Mouse (Mus musculus) CH12.LX (cell line): ENCODE results near the gene Olfr164.

Source experiments
- MXI1 ChIP-seq: IDR thresholded peaks from 2 replicates; pipeline ENCODE4 v1.6.1; 2011; ENCODE audit warnings: mild to moderate bottlenecking, low read depth, low read length, improper control_type of control experiment
- POLR2A ChIP-seq: IDR thresholded peaks from 2 replicates; pipeline ENCODE4 v1.6.1; 2011; ENCODE audit warnings: low read depth, mild to moderate bottlenecking, improper control_type of control experiment, low read length
- POLR2AphosphoS2 ChIP-seq: IDR thresholded peaks from 2 replicates; pipeline ENCODE4 v1.6.1; 2011; ENCODE audit warnings: low read depth, low read length, improper control_type of control experiment
- USF1 ChIP-seq: IDR thresholded peaks from 2 replicates; pipeline ENCODE4 v1.6.1; 2014; ENCODE audit warnings: low read depth, mild to moderate bottlenecking, inconsistent platforms, low read length, improper control_type of control experiment

- no peak for TF ChIP-seq USF1
- 0 out of 2 replicates have a peak, but pooled peaks have one; percentile 30 for TF ChIP-seq MXI1
- TF ChIP-seq POLR2A: peak; percentile 51; the same call in 1 of the 2 replicates
- TF ChIP-seq POLR2AphosphoS2: peak; percentile 90
These were observed 72.9 kb downstream of the Olfr164 start for GRCm38 (mm10) chr16:19240792-19241538.
